9 mouse cellular contexts compared by ENCODE assay signal in genomic region chr12:73201587-73201986, GRCm38 (mm10).
DNase-seq lines count a peak whose midpoint lies in the region; ATAC-seq lines count a peak whose summit lies in the region.
"Had no signal": no experiment of that assay in that cellular context is flagged by ENCODE, and none has a peak within 500 bp of the region (broad histone marks: within the 10 kb centered on the region; RNA-seq: fewer than 3 reads in every experiment).

No protein-coding gene starts in this region.

- H3K9ac ChIP-seq in hindbrain, embryonic 12.5 days = no peak overlapping the region
- H3K9ac ChIP-seq: midbrain, embryonic 12.5 days had no signal

- H3K4me2 ChIP-seq in hindbrain, embryonic 12.5 days (replicated peaks) = no peak overlapping the region
- H3K4me2 ChIP-seq: midbrain, embryonic 12.5 days had no signal

- DNase-seq in gastrocnemius, postnatal 25 days = peak; percentile 40
- DNase-seq in gastrocnemius, postnatal 4 days (ENCODE audit: low spot score in 2 of 2) = no peak
- DNase-seq in 3T3-L1 (ENCODE audit: low read depth, low spot score) = peak; percentile 83
- DNase-seq in NIH3T3 (ENCODE audit: low read depth) = peak; percentile 39
- peak; percentile 21 to 55 for DNase-seq in kidney, postnatal 25 days
- DNase-seq in cerebellum, adult 9-10 months = no peak
- no peak for DNase-seq in midbrain, embryonic 10.5 days (ENCODE audit: low spot score)

- H3K27me3 ChIP-seq in hindbrain, embryonic 12.5 days = no peaks in the 10 kb centered on the region
- H3K27me3 ChIP-seq in midbrain, embryonic 10.5 days (ENCODE audit: low read depth, poor library complexity, severe bottlenecking) = no peaks in the 10 kb centered on the region
- H3K27me3 ChIP-seq: midbrain, embryonic 12.5 days had no signal

- no peak overlapping the region for H3K4me3 ChIP-seq in hindbrain, embryonic 12.5 days
- H3K4me3 ChIP-seq in midbrain, embryonic 10.5 days = no peak overlapping the region
- H3K4me3 ChIP-seq: midbrain, embryonic 12.5 days had no signal

- no peaks in the 10 kb centered on the region for H3K9me3 ChIP-seq in hindbrain, embryonic 12.5 days (replicated peaks)
- no peaks in the 10 kb centered on the region for H3K9me3 ChIP-seq in midbrain, embryonic 10.5 days (replicated peaks)
- H3K9me3 ChIP-seq: midbrain, embryonic 12.5 days had no signal

- H3K4me1 ChIP-seq in hindbrain, embryonic 12.5 days = no peaks in the 10 kb centered on the region
- 0 out of 2 replicates have a peak, but pooled peaks cover under 1% of the 10 kb centered on the region for H3K4me1 ChIP-seq in midbrain, embryonic 10.5 days
- H3K4me1 ChIP-seq: midbrain, embryonic 12.5 days had no signal

- no peak for ATAC-seq in hindbrain, embryonic 12.5 days (ENCODE audit: low FRiP score)

- H3K27ac ChIP-seq in hindbrain, embryonic 12.5 days = no peak overlapping the region
- no peak overlapping the region for H3K27ac ChIP-seq in midbrain, embryonic 10.5 days (replicated peaks)
- H3K27ac ChIP-seq: midbrain, embryonic 12.5 days had no signal

- H3K36me3 ChIP-seq in hindbrain, embryonic 12.5 days = no peaks in the 10 kb centered on the region
- H3K36me3 ChIP-seq in midbrain, embryonic 10.5 days = no peaks in the 10 kb centered on the region
- H3K36me3 ChIP-seq: midbrain, embryonic 12.5 days had no signal

- 42% methylated on average over 3 of the region's 3 CpGs for WGBS in hindbrain, embryonic 12.5 days
- WGBS in midbrain, embryonic 10.5 days = 58% methylated on average over 3 of the region's 3 CpGs

Comparison
In these comparisons a context has a peak if more than half of its experiments do, and no peak if none do; other contexts are left out.
1. DNase-seq: peak in gastrocnemius, postnatal 25 days (single experiment), 3T3-L1 (single experiment), NIH3T3 (single experiment) and kidney, postnatal 25 days (2 of 2); none in gastrocnemius, postnatal 4 days (0 of 2), cerebellum, adult 9-10 months (single experiment) and midbrain, embryonic 10.5 days (single experiment).